Mouse (Mus musculus) induced T-regulatory cell, adult 2 months (primary cell): ENCODE measurements around the gene Map4k1.

Experiments used
- DNase-seq: peaks from one replicate; pipeline ENCODE4 v3.0.0-alpha.2; 2012; ENCODE audit warnings: low read depth

Map4k1 gene

DNA sequence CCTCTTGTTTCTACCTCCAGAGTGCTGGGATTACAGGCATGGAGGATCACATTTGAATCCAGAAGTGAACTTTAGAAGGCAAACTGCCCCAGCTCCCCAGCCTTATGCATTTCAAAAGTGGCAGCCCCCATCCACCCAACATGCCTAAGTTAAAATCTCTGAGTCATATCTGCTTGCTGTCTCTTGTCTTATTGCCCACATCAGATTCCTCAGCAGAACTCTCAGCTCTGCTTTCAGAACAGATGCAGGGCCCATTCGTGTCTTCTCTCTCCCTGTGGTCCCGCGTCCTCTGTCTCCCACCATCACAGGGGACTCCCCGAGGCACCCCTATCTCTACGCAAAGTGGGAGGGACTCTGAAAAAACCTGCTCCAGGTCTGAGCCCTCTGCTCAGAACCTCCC is 44.3 kb downstream of the Map4k1 start:
- peak; percentile 77 for DNase-seq

DNA sequence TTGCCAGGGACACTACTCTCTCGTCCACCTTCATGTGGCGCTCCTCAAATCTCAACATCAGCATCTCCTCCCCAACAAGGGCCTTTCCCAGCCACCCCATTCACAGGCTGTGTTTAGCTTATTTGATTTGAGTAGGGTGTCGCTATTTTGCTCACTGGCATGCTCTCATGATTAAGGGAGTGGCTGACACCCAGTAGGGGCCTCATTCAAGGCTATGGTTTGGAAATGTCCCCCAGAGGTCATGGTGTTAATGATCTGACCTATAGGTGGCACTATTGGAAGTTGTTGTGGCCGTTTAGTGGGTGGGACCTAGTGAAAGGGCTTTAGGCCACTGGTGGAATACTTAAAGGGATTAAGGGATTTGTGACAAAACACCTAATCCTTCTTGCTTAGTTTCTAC is 45.0 kb downstream of the Map4k1 start:
- peak; percentile 55 for DNase-seq

DNA sequence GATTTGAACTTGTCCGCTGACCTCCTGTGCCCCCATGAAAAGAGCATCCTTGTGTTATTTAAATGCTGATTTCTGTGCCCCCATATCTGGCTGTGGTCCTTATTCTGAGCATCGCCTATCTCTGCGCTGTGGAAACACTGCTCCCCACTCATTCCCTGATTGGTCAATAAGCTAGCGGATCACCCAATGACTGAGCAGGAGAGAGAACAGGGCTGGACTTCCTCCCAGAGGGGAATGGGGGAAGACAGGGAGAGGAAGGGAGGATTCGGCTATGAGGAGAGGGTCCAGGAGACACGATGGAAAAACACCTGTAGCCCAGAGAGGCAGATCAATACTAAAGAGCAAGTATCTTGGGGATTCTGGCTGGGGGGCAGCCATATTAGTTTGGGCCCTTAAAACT is 46.9 kb downstream of the Map4k1 start:
- DNase-seq: no peak

DNA sequence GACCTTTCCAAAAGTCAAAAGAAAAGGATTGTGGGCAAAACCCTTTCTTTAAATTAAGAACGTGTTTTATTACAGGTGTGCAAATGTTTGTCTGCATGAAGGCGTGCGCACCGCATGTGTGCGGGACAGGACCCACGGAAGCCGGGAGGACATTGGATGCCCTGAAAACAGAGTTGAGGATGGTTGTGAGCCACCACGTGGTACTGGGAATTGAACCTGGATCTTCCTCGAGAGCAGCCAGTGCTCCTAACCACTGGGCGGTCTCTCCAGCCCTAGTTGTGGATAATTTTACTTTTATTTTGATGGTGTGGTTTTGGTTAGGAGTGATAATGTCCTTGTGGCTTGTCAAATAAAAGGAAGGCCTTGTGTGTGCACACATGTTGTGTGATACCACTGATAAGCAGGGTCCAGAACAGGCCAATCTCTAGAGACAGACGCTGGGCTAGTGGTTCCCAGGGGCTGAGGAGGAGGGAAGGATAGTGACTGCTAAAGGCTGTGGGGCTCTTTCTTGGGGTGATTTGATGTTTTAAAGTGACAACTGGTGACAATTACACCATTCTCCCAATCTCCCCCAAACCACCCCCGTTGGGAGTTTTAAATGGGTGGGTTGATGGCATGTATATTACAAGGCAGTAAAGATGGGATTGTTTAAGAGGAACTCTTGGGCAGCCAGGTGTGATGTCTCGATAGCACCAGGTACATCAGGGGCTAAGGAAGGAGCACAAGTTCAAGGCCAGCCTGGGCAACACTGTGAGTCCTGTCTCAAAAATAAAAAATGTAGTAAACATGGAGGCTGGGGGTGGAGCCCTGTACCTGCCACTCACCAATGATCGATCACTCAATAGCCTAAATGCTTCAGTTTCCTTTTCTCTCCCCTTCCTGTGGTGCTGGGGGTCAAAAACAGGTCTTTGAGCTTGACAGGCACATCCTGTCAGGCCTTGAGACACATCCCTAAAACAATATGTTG is 48.1 kb downstream of the Map4k1 start:
- DNase-seq: no peak

DNA sequence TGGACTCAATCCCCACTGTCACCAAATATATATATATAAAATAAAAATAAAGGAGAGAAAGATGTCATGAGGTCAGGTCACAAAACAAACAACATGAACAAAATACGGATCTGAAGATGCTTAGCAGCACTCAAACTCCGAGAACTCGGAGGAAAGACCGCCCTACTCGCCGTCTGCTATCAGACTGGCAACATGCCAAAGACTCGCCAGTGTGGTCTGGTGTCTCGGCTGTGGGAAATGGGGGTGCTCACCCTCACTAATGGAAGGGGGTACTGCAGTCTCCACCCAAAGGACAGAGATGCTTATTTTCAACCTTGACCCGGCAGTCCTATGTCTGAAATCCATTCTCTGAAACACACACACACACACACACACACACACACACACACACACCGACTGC is 49.8 kb downstream of the Map4k1 start:
- no peak for DNase-seq

DNA sequence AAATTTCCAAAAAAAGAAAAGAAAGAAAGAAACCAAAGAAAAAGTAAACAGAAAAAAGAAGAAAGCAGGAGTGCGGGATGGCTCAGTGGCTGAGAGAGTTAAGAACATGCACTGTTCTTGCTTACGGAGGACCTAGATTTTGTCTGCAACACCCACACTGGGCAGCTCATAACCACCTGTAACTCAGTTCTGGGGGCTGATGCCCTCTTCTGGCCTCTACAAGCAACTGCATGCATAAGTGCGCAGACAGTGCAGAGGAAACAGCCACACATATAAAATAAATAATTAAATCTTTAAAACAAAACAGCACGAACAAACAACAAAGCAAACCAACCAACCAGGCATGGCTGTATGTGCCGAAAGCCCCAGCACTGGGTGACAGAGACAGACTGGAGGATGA is 50.8 kb downstream of the Map4k1 start:
- DNase-seq: peak; percentile 62

DNA sequence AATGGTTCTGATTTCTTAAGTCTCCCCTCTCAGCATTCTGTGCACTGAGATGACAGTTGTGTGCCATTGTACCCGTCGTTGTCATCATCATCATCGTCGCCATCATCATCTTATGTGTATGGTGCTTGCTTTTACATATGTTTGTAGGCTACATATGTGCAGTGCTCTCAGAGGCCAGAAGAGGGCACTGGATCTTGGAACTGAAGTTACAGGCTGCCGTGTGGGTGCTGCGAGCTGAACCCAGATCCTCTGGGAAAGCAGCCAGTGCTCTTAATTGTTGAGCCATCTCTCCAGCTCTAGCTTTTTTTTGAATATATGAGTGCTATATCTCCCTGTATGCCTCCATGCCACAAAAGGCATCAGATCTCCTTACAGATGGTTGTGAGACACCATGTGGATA is 55.4 kb downstream of the Map4k1 start:
- peak; percentile 69 for DNase-seq

DNA sequence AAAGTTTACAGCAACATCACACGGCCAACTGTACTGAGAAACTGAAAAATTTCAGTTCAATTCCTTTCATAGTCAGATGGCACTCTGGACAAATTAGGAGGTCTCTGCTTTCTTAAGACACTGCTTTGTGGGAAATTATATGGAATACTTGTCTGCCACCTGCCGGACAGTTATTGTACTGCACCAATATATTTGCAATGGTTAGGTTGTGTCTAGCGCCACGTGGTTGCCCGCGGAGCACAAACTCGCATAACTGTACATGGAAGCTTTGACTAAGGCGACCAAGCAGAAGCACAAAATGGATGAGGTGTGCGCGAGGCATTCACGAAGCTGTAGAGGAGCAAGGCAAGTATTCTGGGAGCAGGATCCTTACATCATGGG is 57.7 kb downstream of the Map4k1 start:
- peak; percentile 98 for DNase-seq

DNA sequence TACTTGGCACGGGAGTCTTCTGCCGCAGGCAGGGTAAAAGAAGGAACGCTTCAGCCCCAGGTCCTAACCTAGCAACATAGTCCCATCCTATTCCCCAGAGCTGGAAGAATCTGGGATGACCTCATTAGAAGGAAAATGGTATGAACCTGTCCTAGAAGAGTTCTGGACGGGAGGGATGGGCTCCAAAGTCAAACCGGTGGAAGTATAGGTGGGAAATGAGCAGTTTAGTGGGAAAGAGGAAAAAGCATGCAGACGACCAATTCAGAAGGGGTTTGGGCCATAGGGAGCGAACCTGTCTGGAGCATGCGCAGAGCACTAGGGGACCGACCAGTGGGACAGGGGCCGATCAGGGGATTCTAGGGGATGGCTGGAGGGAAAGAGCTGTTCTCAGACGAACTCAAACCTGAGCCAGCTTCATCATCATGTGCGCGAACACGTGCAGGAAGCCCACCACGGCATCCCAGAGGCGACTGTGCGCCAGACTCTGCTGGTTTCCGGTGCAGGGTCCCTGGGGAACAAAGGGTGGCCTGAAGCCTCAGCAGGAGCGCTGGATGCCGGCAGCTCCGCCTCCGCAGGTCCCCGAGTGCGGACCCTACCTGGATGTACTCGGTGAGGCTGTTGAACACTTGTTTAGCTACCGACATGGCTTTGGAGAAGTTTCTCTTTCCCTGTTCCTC is 58.3 kb downstream of the Map4k1 start:
- DNase-seq: peak; percentile 50

DNA sequence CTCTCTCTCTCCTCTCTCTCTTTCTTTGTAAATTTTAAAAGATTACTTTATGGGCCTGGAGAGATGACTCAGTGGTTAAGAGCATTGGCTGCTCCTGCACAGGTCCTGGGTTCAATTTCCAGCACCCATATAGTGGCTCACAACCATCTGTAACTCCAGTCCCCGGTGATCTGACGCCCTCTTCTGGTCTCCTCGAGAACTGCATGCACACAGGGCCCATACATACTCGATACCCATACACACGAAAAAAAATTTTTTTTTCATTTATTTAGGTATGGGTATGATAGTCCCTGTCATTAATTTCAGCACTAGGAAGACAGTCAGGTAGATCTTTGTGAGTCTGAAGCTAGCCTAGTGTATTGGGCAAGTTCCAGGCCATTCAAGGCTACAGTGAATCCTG is 59.3 kb downstream of the Map4k1 start:
- peak; percentile 39 for DNase-seq

DNA sequence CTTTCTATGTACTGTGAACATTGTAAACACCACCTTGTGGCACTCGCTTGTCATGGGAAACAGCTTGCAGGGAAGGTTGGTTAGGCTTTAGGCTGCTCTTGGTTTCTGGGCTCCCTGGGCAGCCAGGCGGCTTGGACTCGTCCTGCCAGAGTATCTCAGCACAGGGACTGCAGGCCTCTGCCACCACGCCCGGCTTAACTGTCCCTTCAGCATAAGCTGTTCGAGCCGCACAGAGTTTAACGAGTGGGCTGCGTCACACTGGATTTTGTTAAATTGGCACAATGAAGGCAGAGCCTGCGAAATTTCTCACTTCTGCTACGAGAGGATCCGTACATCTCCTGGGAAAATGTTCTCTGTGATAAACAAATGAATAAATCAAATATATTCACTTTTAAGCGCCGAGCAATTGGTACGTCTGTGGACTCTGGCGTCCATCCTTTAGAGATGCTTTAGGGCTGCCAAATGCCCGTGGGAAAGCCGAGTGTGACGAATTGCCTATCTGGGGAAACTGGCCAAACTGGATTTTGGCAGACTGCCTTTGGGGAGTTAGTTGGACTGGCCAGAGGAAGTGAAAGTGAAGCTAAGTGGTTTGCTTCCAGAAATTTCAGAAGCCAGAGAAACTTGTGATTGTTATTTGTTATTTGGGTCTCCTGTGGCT is 61.3 kb downstream of the Map4k1 start:
- no peak for DNase-seq

DNA sequence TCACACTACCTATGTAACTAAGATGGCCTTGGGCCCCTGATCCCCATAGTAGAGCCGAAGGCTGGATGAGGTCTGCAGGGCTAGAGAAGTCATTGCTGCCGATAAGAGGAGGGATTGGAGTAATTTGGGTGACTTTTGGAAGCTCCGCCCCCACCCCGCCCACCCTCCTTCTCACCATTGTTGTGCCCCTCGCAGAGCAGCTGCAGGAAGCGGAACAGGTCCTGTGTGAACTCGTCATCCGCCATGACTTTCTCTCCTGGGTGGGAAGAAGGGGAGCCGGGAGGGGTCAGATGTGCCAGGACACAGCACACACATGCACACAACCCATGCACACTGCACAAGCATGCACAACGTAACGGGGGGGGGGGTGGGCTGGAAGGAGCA is 61.8 kb downstream of the Map4k1 start:
- DNase-seq: no peak

DNA sequence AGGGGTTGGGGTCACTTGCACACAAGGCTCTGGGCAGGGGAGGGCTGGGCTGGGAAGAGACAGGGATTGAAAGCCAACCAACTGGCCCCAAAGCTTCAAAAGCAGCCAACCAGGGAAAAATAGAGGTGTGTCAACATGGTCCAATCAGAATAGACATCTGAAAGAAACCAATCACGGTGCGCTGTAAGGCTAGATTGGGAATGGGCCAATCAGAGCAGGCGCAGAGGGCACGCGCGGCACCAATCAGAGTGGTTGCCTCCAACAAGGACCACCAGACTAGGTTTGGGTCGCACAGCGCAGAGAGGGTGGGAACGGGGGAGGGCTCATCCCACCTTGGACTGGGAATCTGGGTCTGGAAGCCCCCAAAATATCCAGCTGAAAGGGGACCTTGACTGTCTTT is 62.5 kb downstream of the Map4k1 start:
- DNase-seq: no peak

DNA sequence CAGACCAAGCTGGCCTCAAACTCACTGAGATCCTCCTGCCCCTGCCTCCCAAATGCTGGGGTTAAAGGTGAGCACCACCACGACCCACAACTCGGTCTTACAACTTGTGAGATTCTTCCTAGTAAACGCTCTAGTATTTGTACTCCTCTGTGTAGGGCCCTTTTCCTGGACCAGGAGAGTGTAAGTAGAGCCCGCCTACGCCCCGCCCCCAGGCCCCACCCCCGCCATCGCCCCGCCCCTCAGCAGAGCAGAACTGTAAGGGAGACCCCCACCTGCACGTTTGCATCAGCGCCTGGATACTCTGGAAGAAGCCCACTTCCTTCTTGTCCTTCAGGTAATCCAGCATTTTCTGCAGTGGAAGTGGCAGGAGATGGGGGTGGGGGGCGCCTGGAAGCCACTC is 64.7 kb downstream of the Map4k1 start:
- no peak for DNase-seq

DNA sequence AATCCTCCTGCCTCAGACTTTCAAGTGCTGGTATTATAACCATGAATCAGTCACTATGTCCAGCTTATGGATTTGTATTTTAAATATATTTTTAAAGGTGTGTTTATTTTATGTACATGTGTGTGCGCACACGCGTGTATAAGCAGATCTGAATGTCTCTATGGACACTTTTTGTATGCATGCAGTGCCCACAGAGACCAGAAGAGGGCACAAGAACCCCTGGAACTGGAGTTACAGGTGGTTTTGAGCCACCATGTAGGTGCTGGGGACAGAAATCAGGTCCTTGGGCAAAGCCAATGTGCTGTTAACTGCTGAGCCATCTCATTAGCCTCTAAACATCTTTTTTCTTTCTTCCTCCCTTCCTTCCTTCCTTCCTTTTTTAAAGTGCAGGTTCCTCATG is 66.2 kb downstream of the Map4k1 start:
- peak; percentile 46 for DNase-seq

DNA sequence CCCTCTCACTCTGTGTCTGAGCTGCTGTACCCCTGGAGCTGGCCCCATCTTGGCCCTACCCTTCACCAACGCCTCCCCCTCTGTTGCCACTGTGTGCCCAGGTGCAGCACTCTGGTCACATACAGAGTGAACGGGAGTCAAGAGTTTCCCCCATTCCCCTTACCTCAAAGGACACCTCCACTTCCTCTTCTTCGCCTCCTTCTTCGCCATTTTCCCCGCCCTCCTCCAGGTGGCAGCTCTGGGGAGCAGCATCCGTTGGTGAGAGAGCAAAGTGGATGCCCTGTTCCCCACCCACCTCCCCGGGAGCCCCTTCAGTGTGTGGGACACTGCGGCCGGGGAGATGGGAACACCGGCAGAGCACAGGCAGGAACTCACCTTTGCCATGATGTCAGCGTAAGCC is 66.8 kb downstream of the Map4k1 start:
- DNase-seq: no peak

DNA sequence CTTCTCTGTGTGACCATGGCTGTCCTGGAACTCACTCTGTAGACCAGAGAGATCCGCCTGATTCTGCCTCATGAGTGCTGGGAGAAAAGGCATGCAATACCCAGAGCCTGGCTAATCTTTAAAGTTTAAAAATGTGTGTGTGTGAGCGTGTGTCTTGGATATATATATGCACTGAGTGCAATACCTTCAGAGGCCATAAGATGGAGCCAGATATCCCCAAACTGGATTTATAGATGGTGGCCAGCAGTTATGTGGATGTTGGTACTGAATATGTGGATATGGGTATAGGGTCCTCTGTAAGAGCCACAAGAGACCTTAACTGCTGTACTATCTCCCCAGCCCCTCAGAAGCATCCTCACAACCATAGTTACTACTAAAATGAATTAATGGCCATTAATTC is 68.9 kb downstream of the Map4k1 start:
- peak; percentile 80 for DNase-seq

DNA sequence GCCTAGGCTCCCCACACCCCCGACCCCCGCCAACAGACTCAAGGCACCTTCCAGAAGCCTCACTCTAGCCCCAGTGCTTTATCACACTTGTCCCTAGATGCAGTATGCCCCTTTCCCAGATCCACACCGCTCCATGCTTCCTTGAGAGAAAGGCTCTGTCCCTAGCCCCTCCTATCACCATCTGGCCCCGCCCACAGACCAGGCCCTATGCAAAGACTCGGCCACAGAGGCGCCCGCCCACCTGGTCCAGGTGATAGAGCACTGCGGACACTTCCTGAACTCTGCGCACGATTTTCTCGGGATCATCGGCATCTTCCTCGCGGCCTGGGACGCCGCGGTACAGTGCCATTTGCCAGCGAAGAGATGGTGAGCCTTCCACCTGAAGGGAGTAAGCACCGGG is 71.0 kb downstream of the Map4k1 start:
- DNase-seq: no peak
